Mouse (Mus musculus) MEL (cell line): ENCODE data around the gene I0C0044D17Rik. TPM values are rescaled to one million over a fixed set of nuclear protein-coding genes. Genes with fewer than 3 reads are reported as not detected.

Experiments
- DNase-seq: peaks from one replicate; pipeline ENCODE4 v3.0.0; 2011; ENCODE audit warnings: low read depth, low spot score
- H3K27ac ChIP-seq: 2 replicates; pipeline ENCODE4 v1.5.1; 2012; ENCODE audit warnings: low read depth, mild to moderate bottlenecking, control low read depth, low read length, moderate library complexity; ENCODE audit not compliant: control insufficient read depth
- H3K27me3 ChIP-seq, 2 experiments: fragments of 150-350 bp in 1 of 2; sonication (generic) in 1 of 2; 2 replicates each; pipeline ENCODE4 v1.6.1; 2012; ENCODE audit warnings: low read length in 2 of 2, mild to moderate bottlenecking in 2 of 2, improper control_type of control experiment in 1 of 2, moderate library complexity in 1 of 2; ENCODE audit not compliant: insufficient read depth in 2 of 2, control insufficient read depth in 1 of 2
- H3K36me3 ChIP-seq, 2 experiments: 2 replicates each; pipeline ENCODE4 v1.6.1; 2012 to 2014; ENCODE audit warnings: low read length in 2 of 2, improper control_type of control experiment in 1 of 2, inconsistent platforms in 1 of 2, mild to moderate bottlenecking in 1 of 2; ENCODE audit not compliant: insufficient read depth in 2 of 2, control insufficient read depth in 1 of 2
- H3K4me1 ChIP-seq, 2 experiments: fragments of 150-350 bp in 1 of 2; sonication (generic) in 1 of 2; 2 replicates each; pipeline ENCODE4 v1.6.1; 2012; ENCODE audit warnings: low read length in 2 of 2, improper control_type of control experiment in 1 of 2, mild to moderate bottlenecking in 1 of 2; ENCODE audit not compliant: insufficient read depth in 2 of 2, control insufficient read depth in 1 of 2
- H3K4me3 ChIP-seq, 2 experiments: fragments of 150-350 bp in 1 of 2; sonication (generic) in 1 of 2; 2 replicates each; pipeline ENCODE4 v1.5.1; 2012; ENCODE audit warnings: low read depth in 2 of 2, low read length in 2 of 2, mild to moderate bottlenecking in 2 of 2, moderate library complexity in 2 of 2, control low read depth in 1 of 2, improper control_type of control experiment in 1 of 2; ENCODE audit not compliant: control insufficient read depth in 1 of 2, insufficient read depth in 1 of 2
- H3K79me2 ChIP-seq: 2 replicates; pipeline ENCODE4 v1.6.1; 2012; ENCODE audit warnings: mild to moderate bottlenecking, low read length, moderate library complexity; ENCODE audit not compliant: control insufficient read depth, poor library complexity, insufficient read depth
- H3K9ac ChIP-seq: 2 replicates; pipeline ENCODE4 v1.6.1; 2012; ENCODE audit warnings: low read depth, mild to moderate bottlenecking, control low read depth, low read length, moderate library complexity; ENCODE audit not compliant: control insufficient read depth, poor library complexity, severe bottlenecking
- H3K9me3 ChIP-seq: fragments of 150-350 bp; sonication (generic); replicated peaks from 2 replicates; pipeline ENCODE4 v1.6.1; 2012; ENCODE audit warnings: mild to moderate bottlenecking, low read length, improper control_type of control experiment, moderate library complexity; ENCODE audit not compliant: insufficient read depth
- BHLHE40 ChIP-seq: IDR thresholded peaks from 2 replicates; pipeline ENCODE4 v1.6.1; 2012; ENCODE audit warnings: low read depth, mild to moderate bottlenecking, inconsistent platforms, low read length, improper control_type of control experiment, borderline replicate concordance
- CHD2 ChIP-seq: IDR thresholded peaks from 2 replicates; pipeline ENCODE4 v1.6.1; 2011; ENCODE audit warnings: low read length, improper control_type of control experiment
- EP300 ChIP-seq, 2 experiments: IDR thresholded peaks; 2 replicates each; pipeline ENCODE4 v1.6.1; 2011; ENCODE audit warnings: improper control_type of control experiment in 2 of 2, low read length in 2 of 2, low read depth in 1 of 2, mild to moderate bottlenecking in 1 of 2
- ETS1 ChIP-seq: IDR thresholded peaks from 2 replicates; pipeline ENCODE4 v1.6.1; 2012; ENCODE audit warnings: low read depth, mild to moderate bottlenecking, inconsistent platforms, low read length, improper control_type of control experiment, moderate library complexity
- GABPA ChIP-seq: IDR thresholded peaks from 2 replicates; pipeline ENCODE4 v1.6.1; 2012; ENCODE audit warnings: low read depth, mild to moderate bottlenecking, inconsistent platforms, low read length, improper control_type of control experiment, moderate library complexity
- GATA1 ChIP-seq: IDR thresholded peaks from 2 replicates; pipeline ENCODE4 v1.6.1; 2011; ENCODE audit warnings: low read depth, low read length, improper control_type of control experiment
- KAT2A ChIP-seq: conservative IDR thresholded peaks from 2 replicates; pipeline ENCODE4 v1.6.1; 2012; ENCODE audit warnings: low read depth, low read length, improper control_type of control experiment, inconsistent platforms
- MAFK ChIP-seq: IDR thresholded peaks from 2 replicates; pipeline ENCODE4 v1.6.1; 2011; ENCODE audit warnings: low read depth, mild to moderate bottlenecking, low read length, improper control_type of control experiment, borderline replicate concordance
- MAX ChIP-seq: IDR thresholded peaks from 2 replicates; pipeline ENCODE4 v1.6.1; 2011; ENCODE audit warnings: low read length, improper control_type of control experiment
- MEF2A ChIP-seq: IDR thresholded peaks from 2 replicates; pipeline ENCODE4 v1.6.1; 2014; ENCODE audit warnings: low read depth, mild to moderate bottlenecking, inconsistent platforms, low read length, improper control_type of control experiment; ENCODE audit not compliant: poor library complexity, insufficient replicate concordance, severe bottlenecking; ENCODE audit errors: extremely low read depth
- MXI1 ChIP-seq: IDR thresholded peaks from 2 replicates; pipeline ENCODE4 v1.6.1; 2011; ENCODE audit warnings: mild to moderate bottlenecking, low read depth, low read length, improper control_type of control experiment
- MYB ChIP-seq: IDR thresholded peaks from 2 replicates; pipeline ENCODE4 v1.6.1; 2011; ENCODE audit warnings: mild to moderate bottlenecking, low read depth, low read length, improper control_type of control experiment
- POLR2AphosphoS2 ChIP-seq: IDR thresholded peaks from 2 replicates; pipeline ENCODE4 v1.6.1; 2011; ENCODE audit warnings: low read length, improper control_type of control experiment
- POLR2AphosphoS5 ChIP-seq: IDR thresholded peaks from 2 replicates; pipeline ENCODE4 v1.6.1; 2012; ENCODE audit warnings: low read depth, borderline replicate concordance, mild to moderate bottlenecking, inconsistent platforms, low read length, moderate library complexity, mixed read lengths
- RAD21 ChIP-seq: IDR thresholded peaks from 2 replicates; pipeline ENCODE4 v1.6.1; 2011; ENCODE audit warnings: mild to moderate bottlenecking, low read depth, low read length, improper control_type of control experiment
- RCOR1 ChIP-seq: IDR thresholded peaks from 2 replicates; pipeline ENCODE4 v1.6.1; 2012; ENCODE audit warnings: low read depth, mild to moderate bottlenecking, inconsistent platforms, low read length, improper control_type of control experiment
- SIN3A ChIP-seq: IDR thresholded peaks from 2 replicates; pipeline ENCODE4 v1.6.1; 2012; ENCODE audit warnings: low read length, improper control_type of control experiment, inconsistent platforms
- TAL1 ChIP-seq: IDR thresholded peaks from 2 replicates; pipeline ENCODE4 v1.6.1; 2012; ENCODE audit warnings: mild to moderate bottlenecking, inconsistent platforms, low read length, moderate library complexity, mixed read lengths
- TBP ChIP-seq: IDR thresholded peaks from 2 replicates; pipeline ENCODE4 v1.8.0; 2011; ENCODE audit warnings: low read depth, low read length, improper control_type of control experiment
- TCF12 ChIP-seq: IDR thresholded peaks from 2 replicates; pipeline ENCODE4 v1.6.1; 2014; ENCODE audit warnings: low read depth, mild to moderate bottlenecking, inconsistent platforms, low read length, improper control_type of control experiment, moderate library complexity
- USF2 ChIP-seq, 2 experiments: IDR thresholded peaks; 2 replicates each; pipeline ENCODE4 v1.6.1; 2011 to 2012; ENCODE audit warnings: improper control_type of control experiment in 2 of 2, low read length in 2 of 2, borderline replicate concordance in 1 of 2, inconsistent platforms in 1 of 2, low read depth in 1 of 2, mild to moderate bottlenecking in 1 of 2; ENCODE audit not compliant: insufficient read depth in 1 of 2
- ZC3H11A ChIP-seq: IDR thresholded peaks from 2 replicates; pipeline ENCODE4 v1.6.1; 2012; ENCODE audit warnings: low read depth, mild to moderate bottlenecking, inconsistent platforms, low read length, improper control_type of control experiment
- ZKSCAN1 ChIP-seq: IDR thresholded peaks from 2 replicates; pipeline ENCODE4 v1.6.1; 2012; ENCODE audit warnings: low read depth, mild to moderate bottlenecking, inconsistent platforms, low read length, improper control_type of control experiment, moderate library complexity
- ZMIZ1 ChIP-seq: IDR thresholded peaks from 2 replicates; pipeline ENCODE4 v1.6.1; 2012; ENCODE audit warnings: low read depth, mild to moderate bottlenecking, inconsistent platforms, low read length, improper control_type of control experiment, moderate library complexity
- polyA plus RNA-seq, 2 experiments: library from polyadenylated mRNA; stranded (reverse) in 1 of 2; unstranded in 1 of 2; fragments of >175 nt in 1 of 2; fragments of >200 nt in 1 of 2; gene quantifications; 2 replicates each; pipeline versions ENCODE4 v1.2.1 to v1.2.4; 2012; ENCODE audit warnings: low replicate concordance in 2 of 2, low read depth in 1 of 2; ENCODE audit not compliant: insufficient read length in 2 of 2, insufficient read depth in 1 of 2, missing spikeins in 1 of 2
- total RNA-seq: library from RNA; depleted of rRNA; stranded (reverse); fragments of 300-350 nt; gene quantifications from 2 replicates; pipeline ENCODE4 v1.2.3, GENCODE M21; 2012

Gene I0C0044D17Rik
- total and polyA plus RNA-seq, 3 experiments, result not detected

DNA sequence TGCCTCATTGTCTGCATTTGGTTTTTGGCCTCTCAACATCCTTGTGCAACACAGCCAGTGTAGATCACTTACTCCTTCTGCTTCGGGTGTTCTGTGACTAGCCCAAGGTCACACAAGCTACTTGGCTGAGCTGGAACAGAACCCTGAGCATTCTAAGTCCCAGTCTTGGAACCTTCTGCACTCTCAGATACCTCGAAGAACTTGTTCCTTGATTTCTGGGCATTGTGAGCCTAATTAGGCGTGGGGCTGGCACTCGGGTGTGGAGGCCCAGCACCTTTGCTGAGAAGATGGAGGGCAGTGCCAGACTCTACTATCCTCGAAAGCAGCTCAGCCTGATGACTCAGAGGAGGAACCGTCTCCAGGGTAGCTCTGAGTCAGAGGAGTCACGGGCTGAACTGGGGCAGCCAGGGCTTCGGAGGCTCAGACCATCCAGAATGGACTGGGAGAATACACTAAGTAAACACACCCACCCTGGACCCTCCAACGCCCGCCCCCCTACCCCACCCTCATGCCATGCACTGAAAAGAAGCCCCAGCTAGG, 4.4 kb downstream of the I0C0044D17Rik start:
- H3K9me3 ChIP-seq, result no peaks in the 10 kb centered on the region
- TF ChIP-seq MAFK, result no peak
- TF ChIP-seq GABPA, result no peak
- TF ChIP-seq EP300 (IDR thresholded peaks at IDR 0.05; ENCODE audit: low read depth in 1 of 2, low read length in 2 of 2), result no peak
- TF ChIP-seq SIN3A, result no peak
- TF ChIP-seq MXI1, result no peak
- TF ChIP-seq ZKSCAN1, result no peak
- TF ChIP-seq TAL1, result no peak
- no peak for TF ChIP-seq ETS1
- TF ChIP-seq RAD21, result no peak
- no peak for TF ChIP-seq TCF12
- no peak for TF ChIP-seq MAX
- TF ChIP-seq ZMIZ1, result no peak
- TF ChIP-seq BHLHE40, result no peak
- no peak for TF ChIP-seq GATA1
- TF ChIP-seq MEF2A, result no peak
- no peak for TF ChIP-seq KAT2A
- no peak for TF ChIP-seq MYB
- no peak for TF ChIP-seq RCOR1
- TF ChIP-seq ZC3H11A, result no peak
- no peak for DNase-seq
- H3K27me3 ChIP-seq, result no peaks in the 10 kb centered on the region
- no peaks in the 10 kb centered on the region for H3K4me1 ChIP-seq
- H3K79me2 ChIP-seq, result no peaks in the 10 kb centered on the region
- H3K9ac ChIP-seq, result no peak overlapping the region
- no peak overlapping the region for H3K4me3 ChIP-seq
- H3K27ac ChIP-seq, result no peak overlapping the region
- no peaks in the 10 kb centered on the region for H3K36me3 ChIP-seq

DNA sequence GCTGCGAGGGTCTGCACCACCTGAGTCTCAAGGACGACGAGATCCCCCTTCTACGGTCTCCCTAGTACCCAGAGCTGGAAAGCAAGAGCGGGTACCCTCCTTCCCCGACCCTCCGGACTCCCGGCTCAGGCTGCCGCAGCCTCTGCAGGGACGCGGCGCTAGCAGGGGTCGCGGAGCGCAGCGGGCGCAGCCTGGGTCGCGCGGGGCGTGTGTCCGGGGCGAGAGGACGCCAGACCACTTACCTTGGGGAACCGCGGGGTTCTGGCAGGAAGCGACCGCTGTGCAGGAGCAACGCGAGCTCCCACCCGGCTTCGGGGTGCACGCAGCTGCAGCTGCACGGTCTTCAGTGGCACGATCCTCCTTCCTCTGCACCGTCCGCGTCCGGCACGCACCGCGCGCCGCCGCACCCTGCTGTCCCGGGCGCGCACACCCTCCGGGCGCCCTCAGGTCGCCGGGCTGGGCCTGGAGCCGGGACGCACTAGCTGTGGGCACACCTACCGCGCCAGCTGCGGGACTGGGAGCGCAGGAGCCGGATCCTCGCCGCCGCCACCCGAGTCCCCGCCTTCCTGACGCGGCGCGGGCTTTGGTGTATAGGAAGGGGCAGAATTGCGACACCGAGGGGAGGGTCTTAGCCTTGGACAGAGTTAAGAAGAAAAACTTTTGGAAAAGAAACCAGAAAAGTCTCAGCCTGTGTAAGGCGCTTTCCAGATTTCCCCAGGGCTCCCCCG, 6.3 kb downstream of the I0C0044D17Rik start, which contains the start of gene Kank4:
TSS of gene Kank4 (minus strand) at position 354 of the 728 bp plus-strand sequence.
- no peaks in the 10 kb centered on the region for H3K36me3 ChIP-seq
- DNase-seq, result no peak
- H3K27ac ChIP-seq, result no peak within 1 kb of the TSS
- H3K27me3 ChIP-seq, result no peaks in the 10 kb centered on the region
- no peaks in the 10 kb centered on the region for H3K4me1 ChIP-seq
- no peak within 1 kb of the TSS for H3K9ac ChIP-seq
- no peak within 1 kb of the TSS for H3K4me3 ChIP-seq
- no peaks in the 10 kb centered on the region for H3K9me3 ChIP-seq
- TF ChIP-seq TCF12 (no peak), USF2 (IDR thresholded peaks at IDR 0.05; ENCODE audit: borderline replicate concordance in 1 of 2, insufficient read depth in 1 of 2, low read depth in 1 of 2, low read length in 2 of 2) (no peak), CHD2 (no peak), POLR2AphosphoS5 (no peak), GATA1 (no peak), SIN3A (no peak), KAT2A (no peak), GABPA (no peak), TBP (no peak), POLR2AphosphoS2 (no peak), MEF2A (no peak), ZMIZ1 (no peak)
- TF ChIP-seq, all 39 proteins: peak for 0
- H3K79me2 ChIP-seq, result no peaks in the 10 kb centered on the region
